Mouse (Mus musculus): ENCODE data around the gene Gpr68.

Gpr68 gene

DNA sequence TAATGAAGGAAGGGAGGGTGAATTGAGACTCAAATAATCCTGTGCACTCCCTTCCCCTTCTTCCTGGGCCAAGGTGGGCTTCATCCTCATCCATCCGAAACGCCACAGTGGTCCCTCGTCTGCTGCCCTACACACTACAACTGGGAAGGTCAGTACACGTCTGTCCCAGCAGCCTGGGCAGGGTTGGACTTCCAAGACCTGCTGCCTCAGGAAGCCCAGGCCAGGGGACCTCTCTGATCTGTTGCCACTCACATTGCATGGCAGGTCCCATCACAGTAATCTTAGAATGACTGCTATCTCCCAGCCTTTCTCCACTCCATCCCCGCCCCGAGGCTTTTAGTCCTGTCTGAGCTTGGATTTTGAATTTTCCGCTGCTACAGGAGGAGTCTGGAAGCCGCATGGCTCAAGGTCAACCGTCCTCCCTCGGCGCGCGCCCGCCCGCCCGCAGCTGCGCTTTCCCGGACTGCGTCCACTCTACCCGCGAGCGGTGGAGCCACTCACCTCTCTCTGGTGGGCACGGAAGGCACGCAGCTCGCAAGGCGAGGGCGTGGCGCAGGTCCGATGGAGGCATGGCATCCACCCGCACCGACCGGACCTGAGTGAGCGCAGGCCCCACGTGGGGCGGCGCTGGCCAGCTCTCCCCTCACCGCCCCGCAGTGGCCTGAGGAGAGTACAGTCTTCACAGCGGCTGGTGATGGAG lies at the start of gene Gpr68:
Gpr68 (minus strand) TSS at position 601 of the 700 bp plus-strand sequence.
- DNase-seq: no peak

DNA sequence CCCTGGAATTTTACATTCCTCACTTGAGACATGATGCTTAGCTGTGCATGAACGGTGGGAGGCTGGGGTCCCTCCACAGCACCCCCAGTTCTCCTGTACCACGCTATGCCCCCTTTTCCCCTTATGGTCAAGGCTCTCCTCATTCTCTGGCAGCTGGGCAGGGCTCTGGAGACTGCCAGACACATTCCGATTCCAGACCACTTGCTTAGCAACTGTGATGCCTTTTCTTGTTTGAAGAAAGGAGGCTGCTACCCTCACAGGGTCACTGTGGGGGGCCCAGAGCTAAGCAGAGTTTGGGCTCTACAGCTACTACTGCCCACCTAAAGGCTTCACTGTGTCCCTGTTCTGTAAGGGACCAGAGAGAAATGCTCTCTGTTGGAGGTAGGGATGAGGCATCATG lies 49.3 kb upstream of the Gpr68 start:
- no peak for DNase-seq

DNA sequence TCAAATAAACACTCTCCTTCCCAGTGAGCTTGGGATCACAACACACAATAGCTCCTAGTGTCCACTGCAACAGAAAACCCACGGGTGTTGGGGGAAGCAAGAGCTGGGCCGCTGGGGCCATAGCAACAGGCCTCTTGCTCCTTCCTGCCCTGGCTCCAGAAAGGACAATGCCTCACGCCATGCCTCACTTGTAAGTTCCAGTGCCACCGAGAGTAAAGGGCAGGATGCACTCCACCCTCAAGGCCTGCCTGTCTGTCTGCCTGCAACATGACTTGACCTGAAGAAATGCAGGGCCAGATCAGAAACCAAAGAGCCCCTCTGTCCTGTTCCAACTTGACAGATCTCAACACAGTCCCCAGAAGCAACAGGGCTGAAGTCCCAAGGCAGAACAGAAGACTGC lies 48.8 kb upstream of the Gpr68 start:
- DNase-seq: no peak

DNA sequence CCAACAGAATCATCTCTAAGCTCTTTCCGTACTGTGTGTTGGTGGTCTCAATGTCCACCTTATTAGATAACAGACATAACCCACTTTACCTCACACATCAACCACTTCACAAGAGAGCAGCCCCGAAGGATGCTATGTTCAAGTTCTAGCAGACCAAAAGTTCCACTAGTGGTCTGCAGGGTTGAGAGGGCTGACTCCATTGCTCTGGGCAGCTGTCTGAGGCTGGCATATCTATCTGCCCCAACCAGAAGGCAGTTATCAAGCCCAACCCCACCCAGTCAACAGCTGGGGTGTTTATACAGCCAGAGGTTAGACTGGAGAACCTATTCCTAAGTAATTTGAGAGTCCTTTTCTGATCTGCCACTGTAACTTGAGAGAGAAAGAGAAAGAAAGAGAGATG lies 48.0 kb upstream of the Gpr68 start:
- no peak for DNase-seq

DNA sequence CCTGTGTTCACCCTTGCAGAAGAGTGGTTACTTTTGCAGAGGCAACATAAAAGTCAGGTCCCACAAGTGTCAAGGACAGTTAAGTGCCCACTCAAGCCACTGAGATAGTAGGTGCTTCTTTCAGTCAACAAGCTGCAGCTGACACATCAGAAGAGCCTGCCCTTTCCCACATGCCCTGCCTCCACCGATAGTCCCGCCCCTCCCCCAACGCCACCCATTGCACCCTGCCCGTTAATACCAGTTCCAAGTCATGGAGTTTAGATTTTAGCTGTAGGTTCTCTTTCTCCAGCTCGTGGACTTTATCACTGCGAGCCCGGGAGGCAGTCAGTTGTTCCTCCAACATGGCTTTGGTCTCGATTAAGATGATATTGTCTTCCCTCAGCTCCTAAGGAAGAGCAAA lies 45.9 kb upstream of the Gpr68 start:
- DNase-seq: no peak

DNA sequence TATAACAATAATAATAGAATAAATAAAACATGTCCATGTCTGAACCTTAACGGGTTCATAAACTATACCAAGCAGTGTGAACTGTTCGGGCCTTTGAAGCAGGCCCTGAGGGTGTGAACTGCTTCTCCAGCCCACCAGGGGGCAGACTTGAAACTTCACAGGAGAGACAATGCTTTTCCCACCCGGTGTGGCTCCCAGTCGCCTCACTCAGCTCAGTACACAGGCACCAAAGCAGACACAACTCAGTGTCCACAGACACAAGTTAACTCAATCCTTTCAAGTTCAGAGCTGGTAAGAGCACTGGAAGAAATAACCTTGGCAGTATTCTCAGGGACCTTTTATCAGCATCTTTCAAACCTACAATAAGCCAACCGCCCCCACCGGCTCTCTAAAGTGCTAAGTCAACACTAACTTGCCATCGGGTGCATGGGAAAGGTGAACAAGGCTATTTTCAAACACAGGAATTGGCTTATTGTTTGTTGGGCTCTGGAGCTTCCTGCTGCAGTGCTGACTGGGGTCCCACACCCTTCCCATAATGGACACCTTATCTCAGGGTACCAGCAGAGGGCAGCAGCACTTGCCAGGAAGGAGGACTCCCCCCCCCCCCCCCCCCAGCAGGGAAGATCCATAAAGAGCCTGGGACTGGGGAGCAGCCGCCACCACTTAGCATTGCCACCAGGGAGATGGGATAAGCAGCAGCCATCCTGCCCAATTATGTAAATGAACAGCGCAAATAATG lies 44.4 kb upstream of the Gpr68 start:
- peak; percentile 57 for DNase-seq

DNA sequence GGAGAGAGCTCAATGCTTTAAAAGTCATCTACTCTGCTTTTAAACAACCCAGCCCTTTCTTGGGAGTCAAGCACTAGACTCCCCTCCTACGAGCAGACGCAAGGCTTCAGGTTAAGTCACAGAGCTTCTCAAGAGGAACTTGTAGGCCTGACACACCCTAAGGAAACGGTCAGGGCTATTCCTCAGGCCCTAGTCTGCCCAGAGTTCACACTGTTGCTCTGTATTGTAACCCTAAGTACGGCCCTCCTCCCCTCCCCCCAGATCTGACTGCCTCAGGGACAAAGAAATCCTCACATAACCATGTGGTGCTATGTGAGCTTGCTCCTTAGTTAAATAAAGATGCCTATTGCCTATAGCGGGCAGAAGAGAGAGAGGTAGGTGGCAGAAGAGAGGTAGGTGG lies 41.1 kb upstream of the Gpr68 start:
- DNase-seq: no peak

DNA sequence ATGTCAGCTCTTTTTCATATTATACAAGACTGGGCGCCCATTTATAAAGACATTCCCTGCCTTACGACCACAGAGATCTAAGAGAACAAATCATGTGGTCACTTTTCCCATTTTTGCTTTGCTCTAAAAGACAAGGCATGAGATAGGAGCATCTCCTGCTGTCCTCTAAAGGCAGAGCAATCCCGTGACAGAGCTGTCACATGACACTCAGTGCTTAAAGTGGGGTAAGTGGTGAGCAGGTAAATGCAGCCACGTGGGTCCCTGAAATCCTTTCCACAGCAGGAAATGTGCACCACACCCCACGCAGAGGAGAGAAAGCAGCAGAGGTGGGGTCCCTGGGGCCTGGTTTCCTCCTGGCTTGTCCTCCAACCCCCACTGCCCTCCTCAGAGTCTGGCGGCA lies 40.0 kb upstream of the Gpr68 start:
- no peak for DNase-seq

DNA sequence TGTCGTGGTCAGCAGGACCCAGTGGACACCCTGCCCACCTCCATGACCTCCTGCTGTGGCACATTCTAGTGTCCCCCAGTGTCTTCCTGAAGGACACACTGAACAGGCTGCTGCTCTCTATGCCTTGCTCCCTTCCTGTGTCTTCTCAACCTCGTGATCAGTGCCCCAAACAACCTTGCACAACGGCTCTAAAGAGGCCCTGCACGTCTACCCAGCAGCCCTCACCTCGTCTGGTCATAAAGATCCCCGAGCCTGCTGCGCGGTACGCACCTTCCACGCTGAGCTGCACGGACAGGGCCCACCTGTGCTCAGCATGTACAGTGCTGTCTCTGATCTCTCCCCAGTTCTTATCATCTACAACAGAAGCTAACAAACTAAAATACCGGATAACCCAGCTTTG lies 38.0 kb upstream of the Gpr68 start:
- DNase-seq: no peak

DNA sequence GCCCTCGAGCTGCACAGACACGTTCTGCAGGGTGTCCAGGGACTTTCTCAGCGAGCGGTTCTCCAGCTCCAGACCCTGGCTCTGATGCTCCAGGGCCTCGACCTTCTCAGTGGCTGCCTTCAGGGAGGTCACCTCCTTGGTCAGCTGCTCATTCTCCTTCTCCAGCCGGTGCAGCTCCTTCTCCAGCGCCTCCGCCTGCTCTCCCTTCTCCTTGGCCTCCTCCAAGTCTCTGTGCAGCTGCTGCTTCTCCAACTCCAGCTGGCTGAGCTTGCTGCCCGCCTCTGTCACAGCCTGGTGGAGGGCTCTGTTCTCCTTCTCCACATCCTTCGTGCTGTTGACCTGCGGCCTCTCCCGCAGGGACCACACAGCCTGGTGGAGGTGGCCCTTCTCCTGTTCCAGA lies 37.5 kb upstream of the Gpr68 start:
- DNase-seq: no peak

DNA sequence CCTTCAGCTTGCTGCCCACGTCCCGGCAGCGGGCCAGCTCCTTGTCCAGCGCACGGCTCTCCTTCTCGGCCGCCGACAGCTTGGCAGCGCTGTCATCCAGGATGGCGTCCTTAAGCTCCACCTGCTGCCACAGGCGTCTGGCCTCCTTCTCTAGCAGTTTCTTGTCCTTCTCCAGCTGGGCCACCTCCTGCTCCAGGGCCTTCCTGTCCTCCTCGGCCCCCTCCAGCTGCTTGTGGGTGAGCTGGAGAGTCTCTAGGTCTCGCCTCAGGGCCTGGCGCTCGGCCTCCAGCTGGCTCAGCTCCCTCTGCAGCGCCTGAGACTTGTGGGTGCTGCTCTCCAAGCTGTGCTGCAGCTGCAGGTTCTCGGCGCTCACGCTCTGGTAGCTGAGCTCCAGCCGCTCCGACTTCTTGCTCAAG lies 36.9 kb upstream of the Gpr68 start:
- no peak for DNase-seq

DNA sequence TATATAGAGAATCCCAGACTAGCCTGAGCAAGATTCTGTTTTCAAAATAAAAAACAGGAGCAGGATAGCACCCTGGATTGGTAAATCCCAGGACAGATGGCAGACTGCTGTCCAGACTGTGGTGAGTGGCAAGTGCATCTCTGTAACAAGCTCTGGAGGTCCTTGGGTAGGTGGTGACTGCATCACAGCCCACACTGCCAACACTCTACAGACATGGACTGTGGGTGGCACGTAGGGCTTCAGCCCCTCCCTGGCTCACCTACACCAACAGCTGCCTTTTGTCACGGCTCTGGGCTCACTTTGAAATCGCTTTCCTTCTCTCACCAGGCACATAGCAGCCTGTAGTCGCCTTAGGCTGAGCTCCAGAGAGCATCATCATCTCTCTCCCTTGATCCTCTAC lies 35.1 kb upstream of the Gpr68 start:
- DNase-seq: no peak

DNA sequence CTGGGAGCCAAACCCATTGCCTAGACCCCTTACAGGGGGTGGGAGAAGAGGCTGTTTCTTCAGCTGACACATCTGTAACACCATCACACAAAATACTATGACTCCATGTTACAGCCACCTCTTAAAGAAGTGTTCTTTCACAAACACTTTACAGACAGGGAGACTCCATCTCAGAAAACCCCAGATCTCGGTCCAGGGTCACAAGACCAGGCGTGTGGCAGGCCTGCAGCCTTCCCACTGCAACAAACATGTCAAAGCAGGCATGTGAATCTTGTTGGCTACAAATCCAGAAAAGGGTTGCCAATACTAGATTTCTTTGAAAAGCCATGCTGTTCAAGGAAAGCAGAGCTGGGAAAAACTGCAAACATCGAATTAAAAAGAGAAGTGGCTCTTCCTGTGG lies 33.4 kb upstream of the Gpr68 start:
- DNase-seq: no peak

DNA sequence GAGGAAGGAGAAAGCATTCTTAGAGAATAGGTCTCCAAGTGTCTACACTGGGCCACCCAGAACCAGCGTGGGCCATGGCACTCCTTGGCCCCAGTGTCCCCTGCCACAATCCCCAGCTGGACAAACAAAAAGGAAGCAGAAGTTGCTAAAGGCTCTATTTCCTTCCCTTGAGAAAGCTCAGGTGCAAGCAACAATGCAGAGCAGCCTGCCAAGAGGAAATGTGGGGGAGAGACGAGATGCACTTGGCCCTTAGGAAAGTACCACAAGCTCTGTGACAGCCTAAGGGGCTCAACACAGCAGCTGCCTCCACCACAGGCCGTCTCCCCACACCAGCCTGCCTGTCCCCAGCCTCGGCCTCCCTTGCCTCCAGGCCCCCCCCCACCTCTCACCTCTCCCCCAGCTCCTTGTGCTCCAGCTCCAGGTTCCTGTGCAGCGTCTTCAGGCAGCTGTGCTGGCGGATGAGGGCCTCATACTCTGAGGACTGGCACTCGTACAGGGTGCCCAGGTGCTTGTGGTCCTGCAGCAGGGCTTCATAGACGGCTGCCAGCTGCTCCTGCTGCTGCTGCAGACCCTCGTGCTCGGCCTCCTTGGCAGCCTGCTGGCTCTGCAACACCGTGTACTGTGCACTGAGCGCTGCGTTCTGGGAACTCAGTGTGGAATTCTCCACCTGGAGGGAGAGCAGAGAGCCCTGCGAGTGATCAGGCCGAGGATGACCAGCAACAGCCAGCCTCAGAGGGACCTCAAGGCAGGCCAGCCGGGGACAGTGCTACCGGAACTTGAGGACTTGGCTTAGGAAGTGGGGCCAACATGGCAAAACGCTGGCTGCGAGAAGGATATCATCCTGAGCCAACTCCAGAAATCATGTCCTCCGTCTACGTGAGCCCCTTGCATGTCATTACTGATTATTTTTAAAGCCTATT lies 29.7 kb upstream of the Gpr68 start:
- peak; percentile 33 for DNase-seq

DNA sequence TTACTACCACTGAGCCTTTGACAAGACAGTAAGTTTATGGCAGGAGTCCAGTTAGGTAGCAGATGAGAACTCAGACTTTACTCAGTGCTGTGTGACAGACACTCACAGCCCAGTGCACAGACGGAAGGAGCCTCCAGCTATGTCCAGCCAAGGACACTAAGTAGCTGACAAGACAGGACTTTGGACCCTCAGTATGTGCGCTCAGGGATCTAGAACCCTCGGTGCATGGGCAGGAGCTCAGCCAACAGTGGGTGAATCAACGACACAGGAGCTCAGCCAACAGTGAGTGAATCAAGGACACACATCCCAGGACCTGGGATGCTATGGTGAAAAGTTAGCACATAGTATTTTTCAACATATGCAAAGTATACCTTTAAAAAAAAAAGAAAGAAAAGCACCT lies 28.7 kb upstream of the Gpr68 start:
- peak; percentile 85 for DNase-seq

DNA sequence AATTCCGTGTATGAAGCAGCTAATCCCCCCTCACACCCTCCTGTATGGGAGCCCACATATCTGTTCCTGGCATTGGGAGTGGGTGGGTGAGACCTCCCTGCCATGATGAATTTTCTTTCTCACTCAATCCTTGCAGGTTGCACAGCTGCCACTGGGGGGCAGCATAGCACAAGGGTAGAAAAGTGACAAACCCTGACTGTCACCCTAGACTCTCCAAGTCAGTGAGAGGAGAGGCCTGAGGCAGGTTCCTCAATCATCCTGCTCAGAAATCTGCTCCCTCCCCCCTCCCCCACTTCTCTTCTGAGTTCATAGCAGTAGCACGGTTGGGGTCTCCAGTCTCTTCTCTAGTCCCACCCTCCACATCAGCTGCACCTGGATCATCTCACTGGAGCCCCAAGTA lies 28.1 kb upstream of the Gpr68 start:
- DNase-seq: peak; percentile 59

DNA sequence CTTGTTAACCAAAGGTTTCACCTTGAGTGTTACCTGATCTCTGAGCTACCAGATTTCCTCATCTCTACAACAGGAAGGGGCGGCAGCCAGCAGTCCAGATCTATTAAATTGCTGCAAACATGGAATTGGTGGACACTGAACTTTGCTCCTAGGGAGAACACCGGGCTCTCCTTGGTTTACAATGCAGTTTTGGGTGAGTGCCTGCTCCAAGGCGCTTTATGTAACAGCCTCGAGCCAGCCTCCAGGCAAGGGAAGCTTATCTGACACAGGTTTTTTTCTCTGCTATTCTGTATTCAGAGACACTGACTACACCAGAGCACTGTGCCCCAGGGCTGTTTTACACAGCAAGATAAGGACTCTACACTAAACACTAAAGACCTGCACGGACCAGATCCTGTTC lies 26.8 kb upstream of the Gpr68 start:
- DNase-seq: peak; percentile 84

DNA sequence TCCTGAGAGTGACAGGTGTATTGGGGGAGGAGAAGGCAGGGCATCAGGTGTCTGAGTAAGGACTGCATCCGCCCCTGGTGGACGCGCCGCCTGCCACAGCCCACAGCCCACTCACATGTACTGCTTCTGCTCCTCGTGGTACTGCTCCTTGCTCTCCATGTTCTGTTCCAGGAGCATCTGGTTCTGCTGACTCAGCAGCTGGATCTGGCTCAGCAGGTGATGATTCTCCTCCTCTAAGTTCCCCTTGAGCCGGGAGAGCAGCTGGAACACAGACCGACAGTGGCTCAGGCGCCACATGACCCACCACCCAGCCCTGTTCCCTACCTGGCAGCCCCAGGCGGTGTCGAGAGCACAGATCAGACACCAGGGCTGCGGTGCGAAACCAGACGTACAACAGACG lies 23.7 kb upstream of the Gpr68 start:
- DNase-seq: no peak

DNA sequence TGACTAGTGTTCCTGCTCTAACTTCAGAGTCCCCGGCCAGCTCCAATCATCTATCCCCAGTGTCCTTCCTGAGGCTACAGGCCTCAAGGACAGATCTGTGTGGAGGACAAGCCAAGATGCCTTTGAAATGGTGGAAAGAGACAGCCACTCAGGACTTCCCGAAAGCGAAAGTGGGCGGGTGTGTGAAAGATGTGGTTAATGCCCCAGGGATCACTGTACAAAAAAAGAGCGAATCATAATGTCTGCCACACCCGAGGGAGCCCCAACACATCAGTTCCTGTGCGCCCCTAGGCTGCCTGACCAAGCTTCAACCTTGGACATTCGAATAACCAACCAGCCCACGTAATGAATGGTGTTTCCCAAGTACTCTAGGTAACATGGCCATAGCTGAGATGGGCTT lies 20.3 kb upstream of the Gpr68 start:
- no peak for DNase-seq

DNA sequence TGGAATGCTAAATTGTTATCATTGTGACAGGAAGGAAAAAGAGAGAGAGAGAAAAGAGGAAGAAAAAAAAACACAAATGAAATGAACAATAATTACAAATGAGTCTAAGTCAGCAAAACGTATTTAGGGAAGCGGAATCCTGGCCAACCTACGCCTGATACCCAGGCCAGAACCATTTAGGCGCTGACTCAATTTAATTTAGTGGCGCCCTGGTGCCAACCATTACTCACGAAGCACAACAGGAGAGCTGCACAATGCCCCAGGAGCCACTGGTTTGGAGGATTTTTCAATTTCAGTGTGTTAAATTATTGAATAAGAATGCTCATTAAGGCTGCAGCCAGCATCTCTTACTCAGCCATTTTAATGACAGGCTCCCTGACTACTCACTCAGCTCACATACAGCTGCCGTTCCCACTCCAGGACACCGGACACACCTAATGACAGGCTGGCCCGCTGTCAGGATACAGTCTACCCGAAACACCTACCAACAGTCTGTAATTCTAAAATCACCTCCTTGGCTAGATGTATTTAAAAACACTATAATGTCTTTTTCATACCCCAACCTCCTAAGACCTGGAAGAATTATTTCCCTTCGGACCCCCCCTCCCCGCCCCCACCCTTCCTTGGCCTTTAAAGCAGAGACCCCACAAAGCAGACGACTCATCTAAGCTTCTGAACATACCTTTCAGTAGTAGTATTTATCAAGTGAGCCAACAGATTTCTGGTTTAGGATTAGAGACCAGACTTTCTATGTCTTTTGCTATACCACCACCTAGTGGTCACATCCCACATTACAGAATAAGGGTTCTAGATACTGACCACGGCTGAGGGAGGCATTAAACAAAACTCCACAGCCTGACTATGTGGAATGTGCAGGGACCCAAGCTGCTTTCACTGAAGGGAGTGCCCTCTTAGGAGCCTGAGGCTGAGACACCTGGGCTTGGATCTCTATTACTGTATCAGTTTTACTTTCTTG lies 17.9 kb upstream of the Gpr68 start:
- DNase-seq: no peak

DNA sequence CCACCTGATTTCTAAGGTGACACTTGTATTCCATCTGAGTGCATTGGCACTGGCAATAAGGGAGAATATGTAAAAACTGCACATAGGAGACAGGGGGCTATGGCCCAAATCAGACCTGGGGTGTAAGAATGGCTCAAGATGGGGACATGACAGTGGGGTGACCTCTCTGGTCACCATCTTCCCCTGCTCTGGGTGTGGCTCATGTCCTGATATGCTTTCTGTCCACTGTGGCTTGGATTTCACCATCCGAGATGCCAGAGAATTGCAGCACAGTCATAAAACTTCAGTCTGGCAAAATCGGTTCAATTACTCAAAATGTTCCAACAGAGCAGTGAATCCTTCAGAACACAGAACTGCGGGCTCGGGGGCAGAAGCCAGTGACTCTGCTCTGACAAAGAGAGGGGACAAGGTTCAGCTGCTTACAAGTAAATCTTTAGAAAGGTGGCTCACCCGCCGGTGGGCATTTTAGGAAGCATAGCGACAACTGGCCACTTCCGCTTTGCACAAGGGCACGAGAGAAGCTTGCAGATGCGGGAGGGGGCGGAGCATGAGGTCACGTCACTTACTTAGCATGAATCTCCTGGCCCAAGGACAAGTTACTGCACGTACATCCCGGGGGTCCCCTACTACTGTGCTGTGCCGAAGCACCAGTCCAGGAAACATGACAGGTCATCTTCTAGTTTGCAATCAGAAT lies 16.8 kb upstream of the Gpr68 start:
- no peak for DNase-seq

DNA sequence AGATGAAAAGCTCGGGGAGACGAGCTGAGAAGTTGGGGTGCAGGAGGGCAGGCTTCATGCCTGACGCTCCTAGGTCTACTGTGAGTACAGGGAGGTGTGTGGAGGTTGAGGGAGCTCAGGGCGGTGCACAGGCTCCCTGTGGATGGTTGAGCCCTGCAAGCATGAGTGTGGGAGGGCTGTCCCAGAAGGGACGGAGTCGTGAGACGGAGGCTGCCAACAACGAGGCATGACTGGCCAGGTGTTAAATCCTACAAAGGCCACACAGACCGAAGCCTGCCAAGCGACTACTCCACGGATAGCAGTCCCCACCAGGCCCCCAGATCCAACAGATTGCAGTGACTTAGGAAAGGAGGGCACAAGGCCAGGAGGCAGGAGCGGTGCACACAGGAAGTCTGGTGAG lies 2.7 kb upstream of the Gpr68 start:
- no peak for DNase-seq
